Mouse (Mus musculus): Measurements from ENCODE around the gene Lrch4.

DNA sequence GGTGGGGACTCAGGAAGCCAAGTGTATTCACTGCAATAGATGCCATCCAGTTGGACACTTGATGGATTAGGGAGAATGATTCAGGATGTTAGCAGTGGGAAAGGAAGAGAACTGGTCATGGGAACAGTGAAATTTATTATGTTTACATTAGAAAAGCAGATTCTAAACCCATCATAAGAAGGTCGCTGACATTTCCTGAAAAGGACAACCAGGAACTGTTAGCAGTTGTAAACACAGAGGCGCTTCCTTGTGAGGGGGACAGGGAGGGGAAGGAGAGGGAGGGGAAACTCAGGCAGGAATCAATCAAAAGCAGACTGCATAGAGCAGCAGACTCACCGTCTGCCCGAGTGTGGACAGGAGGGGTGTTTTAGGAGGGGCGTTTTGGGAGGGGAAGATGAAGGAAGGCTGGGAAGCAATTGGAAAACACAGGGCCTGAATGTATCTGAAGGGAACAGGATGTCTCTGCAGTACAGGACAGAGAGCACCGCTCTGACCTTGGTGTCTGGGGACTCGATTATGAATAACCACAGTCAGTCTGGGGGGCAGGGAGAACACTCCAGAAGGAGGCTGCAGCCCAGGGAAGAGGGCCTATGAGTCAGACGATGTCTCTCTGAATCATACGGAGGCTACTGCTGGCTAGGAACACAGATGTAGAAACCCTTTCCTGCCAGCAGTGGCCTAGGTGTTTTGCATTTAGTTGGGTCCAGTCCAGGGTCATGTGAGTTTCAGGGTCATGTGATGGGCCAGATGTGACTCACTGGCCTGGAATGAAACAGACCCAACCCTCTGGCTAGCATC is 42.7 kb downstream of the Lrch4 start:
- TF ChIP-seq CTCF (IDR thresholded peaks at IDR 0.05; ENCODE audit: insufficient read depth, low read length) (no peak), POLR2A (IDR thresholded peaks at IDR 0.05; ENCODE audit: borderline replicate concordance, extremely low read depth, low read depth, low read length) (no peak)

Measured in lung, adult 2 months (tissue).